Mouse (Mus musculus): ENCODE measurements around the gene Rictor. TPM values are rescaled to one million over a fixed set of nuclear protein-coding genes. Genes with fewer than 3 reads are reported as not detected.

The Rictor gene
- total and polyA plus RNA-seq, 3 experiments, result 10.3 to 10.6 TPM; not detected in 1

DNA sequence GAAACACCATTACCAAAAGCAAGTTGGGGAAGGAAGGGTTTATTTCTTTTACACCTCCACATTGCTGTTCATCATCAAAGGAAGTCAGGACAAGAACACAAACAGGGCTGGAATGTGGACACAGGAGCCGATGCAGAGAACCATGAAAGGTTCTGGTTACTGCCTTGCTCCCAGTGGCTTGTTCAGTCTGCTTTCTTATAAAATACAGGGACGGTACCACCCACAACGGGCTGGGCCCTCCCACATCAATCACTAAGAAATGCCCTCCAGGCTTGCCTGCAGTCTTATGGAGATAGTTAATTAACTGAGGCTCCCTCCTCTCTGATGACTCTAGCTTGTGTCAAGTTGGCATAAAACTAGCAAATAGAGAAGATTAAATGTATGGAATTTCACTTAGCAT lies 46.2 kb upstream of the Rictor start:
- Histone ChIP-seq H3K9me3 (replicated peaks; ENCODE audit: insufficient read depth, low read length) (no peaks in the 10 kb centered on the region), H3K79me2 (ENCODE audit: control insufficient read depth, insufficient read depth, low read length, poor library complexity) (no peaks in the 10 kb centered on the region), H3K9ac (ENCODE audit: control insufficient read depth, low read depth, low read length, poor library complexity, severe bottlenecking) (no peak overlapping the region), H3K27me3 (ENCODE audit: control insufficient read depth in 1 of 2, insufficient read depth in 2 of 2, low read length in 2 of 2) (no peaks in the 10 kb centered on the region), H3K4me1 (ENCODE audit: control insufficient read depth in 1 of 2, insufficient read depth in 2 of 2, low read length in 2 of 2) (no peaks in the 10 kb centered on the region; a peak in 1 of 4 replicates), H3K4me3 (ENCODE audit: control insufficient read depth in 1 of 2, insufficient read depth in 1 of 2, low read depth in 2 of 2, low read length in 2 of 2) (no peak overlapping the region), H3K27ac (ENCODE audit: control insufficient read depth, low read depth, low read length) (no peak overlapping the region), H3K36me3 (ENCODE audit: control insufficient read depth in 1 of 2, insufficient read depth in 2 of 2, low read length in 2 of 2) (peaks cover 0 to 2% of the 10 kb centered on the region in 2 experiments; a peak in 1 of 4 replicates)
- TF ChIP-seq ZMIZ1 (IDR thresholded peaks at IDR 0.05; ENCODE audit: low read depth, low read length) (no peak), POLR2AphosphoS2 (IDR thresholded peaks at IDR 0.05; ENCODE audit: low read length) (no peak), ZNF384 (IDR thresholded peaks at IDR 0.05; ENCODE audit: low read depth, low read length) (no peak), MYC (IDR thresholded peaks at IDR 0.05; ENCODE audit: low read depth, low read length) (no peak), MAZ (IDR thresholded peaks at IDR 0.05; ENCODE audit: low read depth, low read length) (no peak), MAX (IDR thresholded peaks at IDR 0.05; ENCODE audit: low read length) (no peak), USF2 (IDR thresholded peaks at IDR 0.05; ENCODE audit: borderline replicate concordance in 1 of 2, insufficient read depth in 1 of 2, low read depth in 1 of 2, low read length in 2 of 2) (no peak), POLR2A (IDR thresholded peaks at IDR 0.05; ENCODE audit: control insufficient read depth in 1 of 2, insufficient read depth in 1 of 2, low read depth in 1 of 2, low read length in 2 of 2, poor library complexity in 1 of 2) (no peak), USF1 (IDR thresholded peaks at IDR 0.05; ENCODE audit: low read depth, low read length) (no peak), ZKSCAN1 (IDR thresholded peaks at IDR 0.05; ENCODE audit: low read depth, low read length) (no peak)
- no peak for DNase-seq (ENCODE audit: low read depth, low spot score)

DNA sequence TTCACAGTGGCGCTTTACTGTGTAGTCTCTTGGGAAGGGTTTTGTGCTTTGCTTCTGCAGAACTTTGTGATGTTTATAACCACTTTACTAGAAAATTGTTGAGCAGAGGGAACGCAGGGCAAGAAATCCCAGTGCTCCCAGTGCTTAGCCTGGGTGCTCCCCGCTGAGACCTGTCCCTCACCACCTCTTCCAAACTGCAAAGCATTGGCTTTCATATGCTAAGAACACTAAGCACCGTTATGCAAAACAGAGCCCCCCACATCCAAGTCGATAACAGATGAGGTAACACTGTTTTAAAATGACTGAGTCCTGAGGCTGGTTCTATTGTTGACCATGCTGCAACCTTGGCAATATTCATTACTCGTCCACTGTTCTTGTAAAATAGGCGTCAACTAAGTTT lies 44.2 kb upstream of the Rictor start:
- H3K79me2 ChIP-seq (ENCODE audit: control insufficient read depth, insufficient read depth, low read length, poor library complexity), result no peaks in the 10 kb centered on the region

DNA sequence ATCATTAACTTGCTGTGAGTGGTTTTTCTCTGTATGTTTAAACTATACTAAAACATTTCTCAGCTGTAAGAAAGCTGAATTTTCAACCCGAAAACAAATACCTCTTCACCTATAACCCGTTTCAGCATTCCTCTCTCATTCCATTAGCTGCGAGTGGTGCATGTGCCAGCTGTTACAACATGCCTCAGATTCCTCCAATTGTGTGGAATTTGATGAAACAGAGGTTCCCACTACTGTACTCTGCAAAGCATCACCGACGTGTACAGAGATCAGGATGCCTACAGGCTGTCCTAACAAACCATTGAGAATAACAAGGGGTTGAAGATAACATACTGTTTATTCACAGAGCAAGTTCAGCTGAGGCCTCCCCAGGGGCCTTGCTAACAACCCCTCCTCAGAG lies 42.1 kb upstream of the Rictor start:
- no peak overlapping the region for H3K9ac ChIP-seq (ENCODE audit: control insufficient read depth, low read depth, low read length, poor library complexity, severe bottlenecking)
- no peaks in the 10 kb centered on the region for H3K9me3 ChIP-seq (replicated peaks; ENCODE audit: insufficient read depth, low read length)
- no peaks in the 10 kb centered on the region for H3K79me2 ChIP-seq (ENCODE audit: control insufficient read depth, insufficient read depth, low read length, poor library complexity)
- H3K4me3 ChIP-seq (ENCODE audit: control insufficient read depth in 1 of 2, insufficient read depth in 1 of 2, low read depth in 2 of 2, low read length in 2 of 2), result no peak overlapping the region
- TF ChIP-seq ELF1 (IDR thresholded peaks at IDR 0.05; ENCODE audit: low read depth, low read length) (no peak), ZC3H11A (IDR thresholded peaks at IDR 0.05; ENCODE audit: low read depth, low read length) (no peak), ZMIZ1 (IDR thresholded peaks at IDR 0.05; ENCODE audit: low read depth, low read length) (no peak), NELFE (IDR thresholded peaks at IDR 0.05; ENCODE audit: low read depth, low read length) (no peak), HCFC1 (IDR thresholded peaks at IDR 0.05; ENCODE audit: low read depth, low read length) (no peak), TCF12 (IDR thresholded peaks at IDR 0.05; ENCODE audit: low read depth, low read length) (no peak), MXI1 (IDR thresholded peaks at IDR 0.05; ENCODE audit: low read depth, low read length) (no peak), KAT2A (conservative IDR thresholded peaks at IDR 0.05; ENCODE audit: low read depth, low read length) (no peak), CHD2 (IDR thresholded peaks at IDR 0.05; ENCODE audit: low read length) (no peak), ETS1 (IDR thresholded peaks at IDR 0.05; ENCODE audit: low read depth, low read length) (no peak), TAL1 (IDR thresholded peaks at IDR 0.05; ENCODE audit: low read length) (no peak), NRF1 (IDR thresholded peaks at IDR 0.05; ENCODE audit: insufficient read depth, low read depth, low read length, poor library complexity, severe bottlenecking) (no peak), ZKSCAN1 (IDR thresholded peaks at IDR 0.05; ENCODE audit: low read depth, low read length) (no peak), CTCF (IDR thresholded peaks at IDR 0.05 in 2 of 3, conservative IDR thresholded peaks at IDR 0.05 in 1 of 3; ENCODE audit: control insufficient read depth in 1 of 3, insufficient read depth in 1 of 3, low read depth in 2 of 3, low read length in 3 of 3, poor library complexity in 1 of 3, severe bottlenecking in 1 of 3) (no peak), MAZ (IDR thresholded peaks at IDR 0.05; ENCODE audit: low read depth, low read length) (no peak), UBTF (IDR thresholded peaks at IDR 0.05; ENCODE audit: borderline replicate concordance, insufficient read depth, low read depth, low read length) (no peak), RAD21 (IDR thresholded peaks at IDR 0.05; ENCODE audit: low read depth, low read length) (no peak)
- DNase-seq (ENCODE audit: low read depth, low spot score), result no peak
- H3K36me3 ChIP-seq (ENCODE audit: control insufficient read depth in 1 of 2, insufficient read depth in 2 of 2, low read length in 2 of 2), result no peaks in the 10 kb centered on the region; a peak in 1 of 4 replicates
- no peak overlapping the region for H3K27ac ChIP-seq (ENCODE audit: control insufficient read depth, low read depth, low read length)
- H3K4me1 ChIP-seq (ENCODE audit: control insufficient read depth in 1 of 2, insufficient read depth in 2 of 2, low read length in 2 of 2), result no peaks in the 10 kb centered on the region
- no peaks in the 10 kb centered on the region for H3K27me3 ChIP-seq (ENCODE audit: control insufficient read depth in 1 of 2, insufficient read depth in 2 of 2, low read length in 2 of 2)

More for the DNA sequence above, 44.2 kb upstream of the Rictor start:
- H3K9me3 ChIP-seq (replicated peaks; ENCODE audit: insufficient read depth, low read length), result no peaks in the 10 kb centered on the region
- H3K27me3 ChIP-seq (ENCODE audit: control insufficient read depth in 1 of 2, insufficient read depth in 2 of 2, low read length in 2 of 2), result no peaks in the 10 kb centered on the region
- TF ChIP-seq BHLHE40 (IDR thresholded peaks at IDR 0.05; ENCODE audit: borderline replicate concordance, low read depth, low read length), result no peak
- TF ChIP-seq POLR2AphosphoS2 (IDR thresholded peaks at IDR 0.05; ENCODE audit: low read length), result no peak
- TF ChIP-seq TAL1 (IDR thresholded peaks at IDR 0.05; ENCODE audit: low read length), result no peak
- H3K4me1 ChIP-seq (ENCODE audit: control insufficient read depth in 1 of 2, insufficient read depth in 2 of 2, low read length in 2 of 2), result no peaks in the 10 kb centered on the region
- H3K36me3 ChIP-seq (ENCODE audit: control insufficient read depth in 1 of 2, insufficient read depth in 2 of 2, low read length in 2 of 2), result no peaks in the 10 kb centered on the region; a peak in 1 of 4 replicates
- H3K27ac ChIP-seq (ENCODE audit: control insufficient read depth, low read depth, low read length), result no peak overlapping the region
- no peak overlapping the region for H3K4me3 ChIP-seq (ENCODE audit: control insufficient read depth in 1 of 2, insufficient read depth in 1 of 2, low read depth in 2 of 2, low read length in 2 of 2)
- DNase-seq (ENCODE audit: low read depth, low spot score), result no peak
- no peak overlapping the region for H3K9ac ChIP-seq (ENCODE audit: control insufficient read depth, low read depth, low read length, poor library complexity, severe bottlenecking)
